Mouse (Mus musculus): ENCODE measurements around the gene Nav2. TPM values are rescaled to one million over a fixed set of nuclear protein-coding genes. Genes with fewer than 3 reads are reported as not detected.

Nav2 gene
- total and polyA plus RNA-seq, 3 experiments: under 0.01 TPM; not detected in 2

GRCm38 (mm10) chr7:49017794-49018193 is 109.3 kb downstream of the Nav2 start:
- H3K9me3 ChIP-seq (replicated peaks; ENCODE audit: low read length): peaks cover 2% of the 10 kb centered on the region
- TF ChIP-seq MAX (IDR thresholded peaks at IDR 0.05; ENCODE audit: low read length) (no peak), ZNF384 (IDR thresholded peaks at IDR 0.05; ENCODE audit: low read depth, low read length) (no peak), ZC3H11A (IDR thresholded peaks at IDR 0.05; ENCODE audit: low read depth, low read length) (no peak), TBP (conservative IDR thresholded peaks at IDR 0.05; ENCODE audit: low read depth, low read length) (no peak), USF1 (IDR thresholded peaks at IDR 0.05; ENCODE audit: low read depth, low read length) (no peak), ELF1 (IDR thresholded peaks at IDR 0.05; ENCODE audit: low read depth, low read length) (no peak), NELFE (IDR thresholded peaks at IDR 0.05; ENCODE audit: low read depth, low read length) (no peak)
- no peaks in the 10 kb centered on the region for H3K79me2 ChIP-seq (replicated peaks; ENCODE audit: control insufficient read depth, extremely low read depth, insufficient read depth, poor library complexity, severe bottlenecking)
- no peak overlapping the region for H3K27ac ChIP-seq (ENCODE audit: insufficient read depth, low read depth)
- no peak overlapping the region for H3K4me3 ChIP-seq (replicated peaks in 1 of 3; ENCODE audit: low read depth in 2 of 3, low read length in 2 of 3, poor library complexity in 1 of 3)
- H3K4me1 ChIP-seq (ENCODE audit: control insufficient read depth in 1 of 2, insufficient read depth in 2 of 2): no peaks in the 10 kb centered on the region
- peaks cover 89% of the 10 kb centered on the region for H3K27me3 ChIP-seq (replicated peaks)
- no peaks in the 10 kb centered on the region for H3K36me3 ChIP-seq (replicated peaks in 1 of 2; ENCODE audit: control insufficient read depth in 1 of 2, insufficient read depth in 1 of 2, low read length in 1 of 2)
- no peak for DNase-seq (ENCODE audit: extremely low read depth)
- H3K9ac ChIP-seq (ENCODE audit: insufficient read depth, low read depth): no peak overlapping the region
- no peak overlapping the region for H3K4me2 ChIP-seq (ENCODE audit: insufficient read depth, low read depth, poor library complexity, severe bottlenecking)
- in situ Hi-C loops (cut with MboI; ENCODE audit: low pct_ligation_motif_present, low pct_unique_long_range_greater_than_20kb, low sequenced_read_pairs) (no loop called here), dilution Hi-C loops (cut with MboI; ENCODE audit: extremely low pct_ligation_motif_present, extremely low pct_unique_long_range_greater_than_20kb, low sequenced_read_pairs) (no loop called here)

- Histone ChIP-seq H3K79me2 (replicated peaks; ENCODE audit: control insufficient read depth, extremely low read depth, insufficient read depth, poor library complexity, severe bottlenecking) (no peaks in the 10 kb centered on the region), H3K4me1 (ENCODE audit: control insufficient read depth in 1 of 2, insufficient read depth in 2 of 2) (no peaks in the 10 kb centered on the region), H3K9me3 (replicated peaks; ENCODE audit: low read length) (peaks cover 2% of the 10 kb centered on the region), H3K4me3 (replicated peaks in 1 of 3; ENCODE audit: low read depth in 2 of 3, low read length in 2 of 3, poor library complexity in 1 of 3) (no peak overlapping the region), H3K9ac (ENCODE audit: insufficient read depth, low read depth) (no peak overlapping the region), H3K36me3 (replicated peaks in 1 of 2; ENCODE audit: control insufficient read depth in 1 of 2, insufficient read depth in 1 of 2, low read length in 1 of 2) (no peaks in the 10 kb centered on the region), H3K4me2 (ENCODE audit: insufficient read depth, low read depth, poor library complexity, severe bottlenecking) (no peak overlapping the region), H3K27ac (ENCODE audit: insufficient read depth, low read depth) (no peak overlapping the region), H3K27me3 (replicated peaks) (peaks cover 90% of the 10 kb centered on the region)
- dilution Hi-C loops (cut with MboI; ENCODE audit: extremely low pct_ligation_motif_present, extremely low pct_unique_long_range_greater_than_20kb, low sequenced_read_pairs): no loop called here
- TF ChIP-seq MAFK (IDR thresholded peaks at IDR 0.05; ENCODE audit: insufficient replicate concordance, low read length): no peak
- no peak for TF ChIP-seq JUND (conservative IDR thresholded peaks at IDR 0.05; ENCODE audit: low read depth, low read length)
- no peak for TF ChIP-seq SIN3A (IDR thresholded peaks at IDR 0.05; ENCODE audit: low read length)
- TF ChIP-seq ZKSCAN1 (IDR thresholded peaks at IDR 0.05; ENCODE audit: borderline replicate concordance, low read depth, low read length): no peak
- no peak for TF ChIP-seq USF1 (IDR thresholded peaks at IDR 0.05; ENCODE audit: low read depth, low read length)
- TF ChIP-seq KAT2A (IDR thresholded peaks at IDR 0.05; ENCODE audit: insufficient replicate concordance, low read length): no peak
- TF ChIP-seq ZNF384 (IDR thresholded peaks at IDR 0.05; ENCODE audit: low read depth, low read length): no peak
- no peak for TF ChIP-seq ZMIZ1 (IDR thresholded peaks at IDR 0.05; ENCODE audit: low read depth, low read length)
- no peak for TF ChIP-seq JUN (IDR thresholded peaks at IDR 0.05; ENCODE audit: insufficient read depth, low read depth, low read length)
- no peak for TF ChIP-seq POLR2AphosphoS2 (IDR thresholded peaks at IDR 0.05; ENCODE audit: low read depth, low read length)
- no peak for TF ChIP-seq ZC3H11A (IDR thresholded peaks at IDR 0.05; ENCODE audit: low read depth, low read length)
- TF ChIP-seq SMC3 (IDR thresholded peaks at IDR 0.05; ENCODE audit: low read depth, low read length): no peak
- no peak for TF ChIP-seq NRF1 (IDR thresholded peaks at IDR 0.05; ENCODE audit: low read depth, low read length)
- no peak for TF ChIP-seq USF2 (conservative IDR thresholded peaks at IDR 0.05; ENCODE audit: low read depth, low read length)
- no peak for DNase-seq (ENCODE audit: extremely low read depth)
- in situ Hi-C loops (cut with MboI; ENCODE audit: low pct_ligation_motif_present, low pct_unique_long_range_greater_than_20kb, low sequenced_read_pairs): no loop called here
Measured at GRCm38 (mm10) chr7:49018478-49018914, 110.0 kb downstream of the Nav2 start.
